Mouse (Mus musculus): ENCODE data around the gene Ippk. TPM values are rescaled to one million over a fixed set of nuclear protein-coding genes. Genes with fewer than 3 reads are reported as not detected.

Ippk gene
- polyA plus RNA-seq (2015; fragmentation: Nextera tagmentation; extraction: Ambion mirVana): 16.9 and 17.3 TPM in 2 replicates

- no peaks in the 10 kb centered on the region for H3K27me3 ChIP-seq (replicated peaks; ENCODE audit: control insufficient read depth, insufficient read depth, low read length)
- H3K4me1 ChIP-seq (replicated peaks; ENCODE audit: control insufficient read depth, insufficient read depth, low read length): peaks cover 29% of the 10 kb centered on the region
- peak within 1 kb of the TSS; percentile 79 for H3K27ac ChIP-seq (ENCODE audit: low read length)
- H3K4me3 ChIP-seq (replicated peaks; ENCODE audit: low read length): peak within 1 kb of the TSS; percentile 88
- no peaks in the 10 kb centered on the region for H3K9me3 ChIP-seq (ENCODE audit: control insufficient read depth, low read length)
- no peaks in the 10 kb centered on the region for H3K36me3 ChIP-seq (ENCODE audit: control insufficient read depth, insufficient read depth)
- under 1% methylated on average over 65 of the region's 69 CpGs for whole genome bisulfite sequencing
- ATAC-seq: peak; percentile 99
- H3K9ac ChIP-seq (replicated peaks; ENCODE audit: low read depth, low read length): peak within 1 kb of the TSS; percentile 83
- peak within 1 kb of the TSS; percentile 98 for H3K4me2 ChIP-seq (ENCODE audit: low read length)
Measured at GRCm38 (mm10) chr13:49420754-49421605, at the start of gene Ippk. Gene Ippk, plus strand, starts transcription at chr13:49421249.

DNA sequence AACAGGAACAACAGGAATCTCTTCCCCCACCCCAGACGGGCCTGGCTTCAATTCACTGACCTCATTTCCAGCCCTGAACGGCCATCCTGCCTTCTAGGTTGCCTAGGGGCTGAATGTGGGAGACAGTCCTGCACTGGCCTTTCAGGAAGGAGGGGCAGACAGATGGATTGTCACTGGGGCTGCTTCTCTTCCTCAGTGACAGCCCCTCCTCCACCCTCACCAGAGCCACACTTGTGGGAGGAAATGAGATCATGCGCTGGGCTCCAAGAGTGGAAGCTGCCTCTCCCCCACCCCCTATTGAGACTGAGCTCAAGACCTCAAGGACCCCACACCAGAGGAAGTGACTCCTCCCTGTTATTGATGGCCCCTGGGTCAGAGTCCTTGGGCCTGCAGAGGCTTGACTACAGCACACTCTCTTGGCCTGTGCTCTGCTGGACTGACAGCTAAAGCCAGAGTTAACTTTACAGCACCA is 49.6 kb upstream of the Ippk start:
- Histone ChIP-seq H3K27ac (ENCODE audit: low read length) (no peak overlapping the region), H3K4me2 (ENCODE audit: low read length) (no peak overlapping the region), H3K4me1 (replicated peaks; ENCODE audit: control insufficient read depth, insufficient read depth, low read length) (no peaks in the 10 kb centered on the region; the same call in 1 of the 2 replicates), H3K36me3 (ENCODE audit: control insufficient read depth, insufficient read depth) (peaks cover 19% of the 10 kb centered on the region), H3K9me3 (ENCODE audit: control insufficient read depth, low read length) (no peaks in the 10 kb centered on the region), H3K9ac (replicated peaks; ENCODE audit: low read depth, low read length) (no peak overlapping the region), H3K27me3 (replicated peaks; ENCODE audit: control insufficient read depth, insufficient read depth, low read length) (no peaks in the 10 kb centered on the region), H3K4me3 (replicated peaks; ENCODE audit: low read length) (no peak overlapping the region)
- 82% methylated on average over 3 of the region's 3 CpGs for WGBS
- ATAC-seq: no peak

DNA sequence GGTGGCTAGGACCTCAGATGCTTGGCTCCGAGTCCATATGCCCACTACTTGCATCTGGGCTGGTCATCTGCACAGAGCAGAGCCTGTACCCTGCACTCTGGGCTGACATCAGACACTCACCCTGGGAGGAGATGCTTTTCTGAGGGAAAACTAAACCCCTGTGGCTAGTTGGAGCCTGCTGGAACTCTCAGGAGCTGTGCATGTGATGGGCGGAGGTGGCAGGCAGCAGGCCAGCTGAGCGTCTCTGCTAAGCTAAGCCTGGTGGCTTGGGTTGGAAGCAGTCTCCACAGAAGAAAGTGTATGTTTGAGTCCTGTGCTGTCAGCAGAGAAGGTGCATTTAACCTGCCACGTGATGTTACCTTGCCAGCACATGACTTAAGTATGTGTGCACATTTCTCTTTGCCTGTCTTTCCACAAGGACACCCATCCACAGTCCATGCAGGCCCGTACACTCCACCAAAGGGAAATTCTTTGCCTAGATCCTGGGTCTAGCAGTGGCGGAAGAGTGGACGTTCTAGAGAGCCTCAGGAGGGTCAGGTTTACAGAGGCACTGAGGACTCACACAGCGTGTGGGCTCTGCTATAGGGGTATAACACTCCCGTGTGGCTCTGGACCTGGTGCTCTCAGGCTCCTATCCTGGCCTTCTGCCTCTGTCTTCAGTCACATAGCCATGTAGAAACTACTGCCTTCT is 48.5 kb upstream of the Ippk start:
- WGBS: 91% methylated on average over 9 of the region's 9 CpGs
- Histone ChIP-seq H3K4me3 (replicated peaks; ENCODE audit: low read length) (no peak overlapping the region), H3K4me2 (ENCODE audit: low read length) (no peak overlapping the region), H3K36me3 (ENCODE audit: control insufficient read depth, insufficient read depth) (peaks cover 21% of the 10 kb centered on the region), H3K27me3 (replicated peaks; ENCODE audit: control insufficient read depth, insufficient read depth, low read length) (no peaks in the 10 kb centered on the region), H3K4me1 (replicated peaks; ENCODE audit: control insufficient read depth, insufficient read depth, low read length) (no peaks in the 10 kb centered on the region), H3K9me3 (ENCODE audit: control insufficient read depth, low read length) (no peaks in the 10 kb centered on the region), H3K27ac (ENCODE audit: low read length) (no peak overlapping the region), H3K9ac (replicated peaks; ENCODE audit: low read depth, low read length) (no peak overlapping the region)
- ATAC-seq: no peak

GRCm38 (mm10) chr13:49374304-49374703 is 46.7 kb upstream of the Ippk start:
- H3K9me3 ChIP-seq (ENCODE audit: control insufficient read depth, low read length): no peaks in the 10 kb centered on the region
- H3K27me3 ChIP-seq (replicated peaks; ENCODE audit: control insufficient read depth, insufficient read depth, low read length): no peaks in the 10 kb centered on the region
- H3K4me1 ChIP-seq (replicated peaks; ENCODE audit: control insufficient read depth, insufficient read depth, low read length): no peaks in the 10 kb centered on the region
- 59% methylated on average over 6 of the region's 6 CpGs for WGBS
- H3K36me3 ChIP-seq (ENCODE audit: control insufficient read depth, insufficient read depth): peaks cover 32% of the 10 kb centered on the region
- H3K27ac ChIP-seq (ENCODE audit: low read length): no peak overlapping the region
- ATAC-seq: no peak
- H3K9ac ChIP-seq (replicated peaks; ENCODE audit: low read depth, low read length): no peak overlapping the region
- no peak overlapping the region for H3K4me3 ChIP-seq (replicated peaks; ENCODE audit: low read length)
- H3K4me2 ChIP-seq (ENCODE audit: low read length): no peak overlapping the region

GRCm38 (mm10) chr13:49374730-49375129 is 46.3 kb upstream of the Ippk start:
- 82% methylated on average over 6 of the region's 6 CpGs for WGBS
- no peak for ATAC-seq
- Histone ChIP-seq H3K27ac (ENCODE audit: low read length) (no peak overlapping the region), H3K4me1 (replicated peaks; ENCODE audit: control insufficient read depth, insufficient read depth, low read length) (no peaks in the 10 kb centered on the region), H3K9ac (replicated peaks; ENCODE audit: low read depth, low read length) (no peak overlapping the region), H3K4me2 (ENCODE audit: low read length) (no peak overlapping the region), H3K36me3 (ENCODE audit: control insufficient read depth, insufficient read depth) (peaks cover 35% of the 10 kb centered on the region), H3K4me3 (replicated peaks; ENCODE audit: low read length) (no peak overlapping the region), H3K9me3 (ENCODE audit: control insufficient read depth, low read length) (no peaks in the 10 kb centered on the region), H3K27me3 (replicated peaks; ENCODE audit: control insufficient read depth, insufficient read depth, low read length) (no peaks in the 10 kb centered on the region)

DNA sequence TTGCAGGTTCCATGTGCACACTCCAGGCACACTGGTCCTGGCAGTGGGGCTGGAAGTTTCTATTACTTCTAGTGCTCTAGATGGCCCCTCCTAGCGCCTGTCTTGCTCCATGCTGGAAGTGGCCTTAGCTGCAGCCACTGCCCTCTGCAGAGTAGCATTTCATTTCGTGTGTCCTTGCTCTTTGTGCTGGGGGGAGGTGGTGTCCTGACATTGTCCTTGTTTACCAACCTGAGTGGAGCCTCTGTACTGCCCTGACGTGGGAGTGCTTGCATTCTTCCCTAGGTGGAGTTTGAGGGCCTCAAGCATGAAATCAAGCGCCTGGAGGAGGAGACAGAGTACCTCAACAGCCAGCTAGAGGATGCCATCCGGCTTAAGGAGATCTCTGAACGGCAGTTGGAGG is 43.4 kb upstream of the Ippk start:
- Histone ChIP-seq H3K9ac (replicated peaks; ENCODE audit: low read depth, low read length) (no peak overlapping the region), H3K4me1 (replicated peaks; ENCODE audit: control insufficient read depth, insufficient read depth, low read length) (no peaks in the 10 kb centered on the region), H3K9me3 (ENCODE audit: control insufficient read depth, low read length) (no peaks in the 10 kb centered on the region), H3K27ac (ENCODE audit: low read length) (no peak overlapping the region), H3K27me3 (replicated peaks; ENCODE audit: control insufficient read depth, insufficient read depth, low read length) (no peaks in the 10 kb centered on the region), H3K4me2 (ENCODE audit: low read length) (no peak overlapping the region), H3K4me3 (replicated peaks; ENCODE audit: low read length) (no peak overlapping the region), H3K36me3 (ENCODE audit: control insufficient read depth, insufficient read depth) (peaks cover 38% of the 10 kb centered on the region)
- 87% methylated on average over 6 of the region's 6 CpGs for WGBS
- no peak for ATAC-seq

DNA sequence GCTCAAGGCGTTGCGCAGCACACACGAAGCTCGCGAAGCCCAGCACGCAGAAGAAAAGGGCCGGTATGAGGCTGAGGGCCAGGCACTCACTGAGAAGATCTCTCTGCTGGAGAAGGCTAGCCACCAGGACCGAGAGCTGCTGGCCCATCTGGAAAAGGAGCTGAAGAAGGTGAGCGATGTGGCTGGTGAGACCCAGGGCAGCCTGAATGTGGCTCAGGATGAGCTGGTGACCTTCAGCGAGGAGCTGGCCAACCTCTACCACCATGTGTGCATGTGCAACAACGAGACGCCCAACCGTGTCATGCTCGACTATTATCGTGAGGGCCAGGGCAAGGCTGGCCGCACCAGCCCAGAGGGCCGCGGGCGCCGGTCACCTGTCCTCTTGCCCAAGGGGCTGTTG is 41.7 kb upstream of the Ippk start:
- H3K9me3 ChIP-seq (ENCODE audit: control insufficient read depth, low read length): no peaks in the 10 kb centered on the region
- ATAC-seq: no peak
- 97% methylated on average over 20 of the region's 20 CpGs for WGBS
- H3K9ac ChIP-seq (replicated peaks; ENCODE audit: low read depth, low read length): no peak overlapping the region
- H3K4me3 ChIP-seq (replicated peaks; ENCODE audit: low read length): no peak overlapping the region
- H3K4me2 ChIP-seq (ENCODE audit: low read length): no peak overlapping the region
- no peak overlapping the region for H3K27ac ChIP-seq (ENCODE audit: low read length)
- no peaks in the 10 kb centered on the region for H3K4me1 ChIP-seq (replicated peaks; ENCODE audit: control insufficient read depth, insufficient read depth, low read length)
- H3K36me3 ChIP-seq (ENCODE audit: control insufficient read depth, insufficient read depth): peaks cover 49% of the 10 kb centered on the region
- no peaks in the 10 kb centered on the region for H3K27me3 ChIP-seq (replicated peaks; ENCODE audit: control insufficient read depth, insufficient read depth, low read length)

DNA sequence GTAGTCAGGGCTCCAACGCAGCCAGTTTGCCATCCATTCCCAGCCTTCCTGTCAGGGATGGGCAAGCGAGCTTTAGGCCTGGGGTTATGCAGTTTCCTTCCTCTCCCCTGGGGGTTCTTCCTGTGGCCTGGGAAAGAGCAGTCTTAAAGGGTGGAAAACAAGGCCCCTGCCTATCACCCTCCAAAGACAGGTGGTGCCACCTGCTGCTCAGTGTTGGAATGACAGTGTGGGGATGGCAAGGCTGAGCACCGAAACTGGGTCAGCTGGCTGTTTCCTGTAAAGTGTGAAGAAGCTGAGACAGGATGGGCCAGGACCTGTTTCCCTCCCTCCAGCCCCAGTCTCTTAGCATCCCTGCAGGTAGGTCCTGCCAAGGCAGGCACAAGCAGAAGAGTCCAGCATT is 39.8 kb upstream of the Ippk start:
- Histone ChIP-seq H3K4me3 (replicated peaks; ENCODE audit: low read length) (no peak overlapping the region), H3K9me3 (ENCODE audit: control insufficient read depth, low read length) (no peaks in the 10 kb centered on the region), H3K27ac (ENCODE audit: low read length) (no peak overlapping the region), H3K9ac (replicated peaks; ENCODE audit: low read depth, low read length) (no peak overlapping the region), H3K27me3 (replicated peaks; ENCODE audit: control insufficient read depth, insufficient read depth, low read length) (no peaks in the 10 kb centered on the region), H3K4me1 (replicated peaks; ENCODE audit: control insufficient read depth, insufficient read depth, low read length) (no peaks in the 10 kb centered on the region), H3K4me2 (ENCODE audit: low read length) (no peak overlapping the region), H3K36me3 (ENCODE audit: control insufficient read depth, insufficient read depth) (peaks cover 45% of the 10 kb centered on the region)
- 24% methylated on average over 3 of the region's 3 CpGs for WGBS
- peak; percentile 66 for ATAC-seq

- Histone ChIP-seq H3K9me3 (ENCODE audit: control insufficient read depth, low read length) (no peaks in the 10 kb centered on the region), H3K9ac (replicated peaks; ENCODE audit: low read depth, low read length) (no peak overlapping the region), H3K4me3 (replicated peaks; ENCODE audit: low read length) (no peak overlapping the region), H3K27ac (ENCODE audit: low read length) (no peak overlapping the region), H3K4me2 (ENCODE audit: low read length) (no peak overlapping the region), H3K27me3 (replicated peaks; ENCODE audit: control insufficient read depth, insufficient read depth, low read length) (no peaks in the 10 kb centered on the region), H3K4me1 (replicated peaks; ENCODE audit: control insufficient read depth, insufficient read depth, low read length) (no peaks in the 10 kb centered on the region), H3K36me3 (ENCODE audit: control insufficient read depth, insufficient read depth) (peaks cover 42% of the 10 kb centered on the region)
- 92% methylated on average over 23 of the region's 23 CpGs for WGBS
- ATAC-seq: no peak
Measured at GRCm38 (mm10) chr13:49382997-49383396, 38.1 kb upstream of the Ippk start.

Measured in forebrain, embryonic 16.5 days (tissue).